Mouse (Mus musculus): ENCODE data around the gene Bhmt2.
A peak's percentile ranks its signal among the peaks of the same experiment; 100 is the strongest.

Gene Bhmt2

DNA sequence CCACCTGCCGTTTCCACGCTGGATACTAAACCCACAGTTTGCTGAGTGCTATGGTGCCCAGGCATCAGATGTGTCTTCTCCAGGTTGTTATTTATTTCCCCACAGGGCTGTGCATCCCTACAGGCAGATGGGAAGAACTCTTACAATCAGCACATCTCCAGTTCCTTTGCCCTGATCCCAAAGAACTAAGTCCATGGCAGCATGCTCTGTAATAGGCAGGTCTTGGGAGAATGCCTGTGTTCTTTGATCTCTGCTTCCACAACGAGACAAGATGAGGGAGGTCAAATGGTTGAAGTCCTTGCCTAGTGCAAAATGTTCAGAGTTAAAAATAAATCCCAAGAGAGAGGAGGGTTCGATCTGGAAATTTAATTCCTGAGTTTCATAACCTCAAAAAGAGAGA, 34.5 kb downstream of the Bhmt2 start:
- DNase-seq (ENCODE audit: low spot score): no peak

DNA sequence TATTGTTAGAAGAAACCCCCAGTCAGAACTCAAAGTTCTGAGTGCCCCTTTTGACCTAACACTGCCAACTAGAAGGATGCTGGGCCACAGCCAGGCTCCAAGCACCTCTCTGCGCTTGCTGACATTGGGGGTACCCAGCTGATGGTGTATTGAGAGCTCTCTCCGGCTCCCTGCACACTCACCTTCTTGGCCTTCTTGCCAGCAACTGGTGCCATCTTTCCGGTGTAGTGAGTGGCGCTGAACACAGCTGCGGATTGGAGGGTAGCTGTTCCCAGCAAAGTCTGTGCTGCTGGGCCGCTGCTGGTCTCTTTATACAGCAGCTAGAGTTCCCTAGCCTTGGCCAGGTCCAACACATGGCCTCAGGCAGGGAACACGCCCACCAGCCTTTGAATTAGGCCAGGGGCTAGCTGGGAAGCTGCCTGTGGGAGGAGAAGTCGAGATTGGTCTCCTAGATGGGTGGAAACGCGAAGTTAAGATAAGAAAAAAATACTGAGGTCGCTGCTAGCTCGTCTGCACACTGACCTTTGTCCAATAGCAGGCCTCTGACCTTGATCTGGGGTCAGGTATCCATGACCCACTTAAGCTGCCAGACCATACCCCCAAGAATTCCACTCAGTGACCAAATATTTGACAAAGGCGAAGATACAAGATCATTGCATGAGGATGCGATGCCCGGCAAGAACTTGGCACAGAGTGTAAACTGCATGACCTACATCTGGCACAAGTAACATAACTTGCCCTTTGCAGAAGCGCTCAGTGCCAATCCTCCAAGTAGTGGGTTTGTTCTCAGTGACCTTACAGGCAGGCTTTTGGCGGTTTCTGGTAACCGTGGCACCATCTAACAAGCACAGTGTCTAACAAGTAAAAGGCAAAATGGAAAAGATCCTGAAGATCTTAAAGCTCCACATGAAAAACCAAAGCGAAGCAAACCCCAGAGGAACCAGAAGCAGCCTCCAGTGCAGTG, 36.5 kb downstream of the Bhmt2 start, which contains the start of gene Bhmt:
Gene Bhmt, minus strand, starts transcription at position 680 of the 964 bp plus-strand sequence.
- DNase-seq (ENCODE audit: low spot score): no peak

DNA sequence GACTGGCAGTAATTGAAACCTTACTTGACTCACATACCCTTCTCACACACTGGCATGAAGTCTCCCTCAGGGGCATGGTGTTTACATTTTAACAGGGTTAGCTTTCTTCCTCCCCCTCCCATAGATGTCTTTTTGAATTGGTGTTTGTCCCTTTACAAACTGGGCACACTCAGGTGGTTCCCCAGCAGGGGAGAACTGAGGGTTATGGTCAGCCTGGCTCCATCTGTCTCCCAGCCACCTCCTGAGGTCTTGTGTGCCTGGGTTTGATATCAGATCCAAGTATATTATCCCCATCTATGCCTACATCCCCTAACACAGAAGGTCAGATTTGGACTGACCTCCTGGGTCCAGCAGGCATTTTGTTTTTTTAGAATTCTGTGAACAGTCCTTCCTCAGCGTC, 37.5 kb downstream of the Bhmt2 start:
- DNase-seq (ENCODE audit: low spot score): no peak

DNA sequence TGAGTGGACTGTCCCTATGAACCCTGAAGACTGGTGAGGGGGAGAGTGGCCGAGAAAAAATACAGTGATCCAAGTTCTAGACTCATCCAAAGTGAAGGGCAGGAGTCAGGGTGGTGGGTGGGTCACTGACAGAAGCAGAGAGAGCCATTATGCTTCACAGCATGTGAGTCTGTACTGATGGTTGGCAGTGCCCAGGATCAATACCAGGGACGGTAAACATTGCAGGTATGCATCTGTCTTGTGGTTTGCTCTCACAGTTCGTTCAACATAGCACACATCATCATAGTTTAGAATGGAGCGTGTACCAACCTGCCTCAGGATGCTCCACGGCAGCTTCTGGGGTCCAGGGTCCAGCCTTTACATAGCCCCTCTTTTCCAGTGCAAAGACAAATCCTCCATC, 41.2 kb downstream of the Bhmt2 start:
- no peak for DNase-seq (ENCODE audit: low spot score)

DNA sequence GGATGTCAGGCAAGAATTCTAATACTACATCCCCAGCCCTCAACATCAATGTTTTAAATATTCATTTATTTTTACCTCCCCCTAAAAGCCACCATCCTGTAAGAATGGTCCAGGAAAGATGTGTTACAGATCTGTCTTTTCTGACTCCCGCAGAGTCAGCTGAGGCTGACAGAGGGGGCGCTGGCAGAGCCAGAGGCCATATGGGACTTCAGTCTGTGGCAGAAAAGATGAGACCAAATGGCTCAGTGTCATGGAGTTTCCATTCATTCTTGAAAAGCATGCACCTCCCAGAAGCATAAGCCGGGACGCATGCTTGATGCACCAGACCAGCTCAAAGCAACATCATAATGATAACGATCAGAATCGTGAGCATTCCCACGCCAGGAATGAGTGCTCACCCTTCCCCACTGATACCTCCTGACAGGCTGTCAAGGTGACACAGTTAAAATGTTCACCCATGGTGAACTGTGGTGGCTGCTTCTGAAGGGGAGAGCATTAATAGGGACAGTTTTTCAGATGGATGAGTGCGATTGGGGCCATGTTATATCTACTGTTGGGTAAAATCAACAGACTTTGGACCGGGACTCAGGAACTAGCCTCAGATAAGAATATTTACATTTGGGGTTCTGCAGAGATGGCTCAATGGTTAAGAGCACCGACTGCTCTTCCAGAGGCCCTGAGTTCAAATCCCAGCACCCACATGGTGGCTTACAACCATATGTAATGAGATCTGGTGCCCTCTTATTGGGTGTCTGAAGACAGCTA, 43.0 kb downstream of the Bhmt2 start:
- no peak for DNase-seq (ENCODE audit: low spot score)

DNA sequence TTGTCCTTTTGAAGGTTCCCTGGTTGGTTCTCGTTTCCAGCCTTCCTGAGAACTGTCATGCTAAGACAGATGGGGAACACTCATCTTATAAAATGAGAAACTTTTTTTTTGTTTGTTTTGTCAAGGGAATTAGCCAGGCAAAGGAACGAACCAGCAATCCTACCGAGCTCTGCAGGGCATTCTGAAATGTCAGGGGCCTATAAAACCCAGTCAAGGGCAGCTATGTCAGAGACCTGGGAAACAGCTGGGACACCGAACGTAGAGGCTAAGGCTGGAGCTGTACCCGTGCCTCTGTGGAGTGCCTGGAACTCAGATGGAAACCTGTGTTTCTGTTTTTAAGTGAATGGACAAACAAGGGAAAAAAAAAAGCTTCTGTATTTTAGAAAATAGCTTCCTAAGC, 45.2 kb downstream of the Bhmt2 start:
- DNase-seq (ENCODE audit: low spot score): no peak

DNA sequence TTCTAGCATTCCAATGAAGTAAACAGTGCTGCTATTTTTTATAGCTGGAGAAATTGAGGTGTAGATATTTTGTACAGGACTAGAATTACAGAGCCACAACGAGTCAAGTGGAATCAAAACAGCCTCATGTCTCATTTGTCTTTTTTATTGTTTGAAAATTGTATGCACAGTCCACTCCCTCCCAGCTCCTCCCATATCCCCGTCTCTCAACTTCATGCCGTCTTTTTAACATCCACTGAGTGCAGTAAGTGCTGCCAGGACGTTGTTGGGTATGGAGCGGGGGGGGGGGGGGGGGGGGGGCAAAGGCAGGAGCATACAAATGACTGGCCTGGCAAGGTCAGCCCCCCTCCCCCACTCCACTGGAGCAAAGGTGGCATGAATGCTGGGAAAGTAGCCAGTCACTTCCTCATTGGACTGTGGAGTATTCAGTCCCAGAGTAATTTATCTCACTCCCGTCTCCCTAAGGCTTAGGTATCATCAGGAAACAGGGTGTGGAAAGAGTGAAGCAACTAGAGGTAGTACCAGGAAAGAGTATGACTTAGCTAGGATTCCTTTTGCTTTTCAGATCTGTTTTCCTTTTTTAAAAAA, 59.6 kb downstream of the Bhmt2 start:
- no peak for DNase-seq (ENCODE audit: low spot score)

DNA sequence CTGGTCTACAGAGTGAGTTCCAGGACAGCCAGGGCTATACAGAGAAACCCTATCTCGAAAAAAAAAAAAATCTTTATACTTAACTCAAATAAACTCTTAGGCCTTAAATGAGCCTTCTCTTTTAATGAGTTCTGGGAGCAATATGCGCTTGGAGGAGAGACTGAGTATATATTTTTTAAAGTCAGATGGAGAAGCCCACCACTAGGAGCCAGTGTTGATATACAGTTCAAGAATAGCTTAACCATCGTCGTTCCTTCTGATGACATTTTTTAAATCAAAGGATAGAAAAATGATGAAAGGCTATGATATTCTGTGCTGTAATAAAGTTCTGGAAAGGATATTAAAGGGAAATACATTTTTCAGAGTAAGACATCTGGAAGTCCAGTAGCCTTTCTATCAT, 60.3 kb downstream of the Bhmt2 start:
- DNase-seq (ENCODE audit: low spot score): no peak

DNA sequence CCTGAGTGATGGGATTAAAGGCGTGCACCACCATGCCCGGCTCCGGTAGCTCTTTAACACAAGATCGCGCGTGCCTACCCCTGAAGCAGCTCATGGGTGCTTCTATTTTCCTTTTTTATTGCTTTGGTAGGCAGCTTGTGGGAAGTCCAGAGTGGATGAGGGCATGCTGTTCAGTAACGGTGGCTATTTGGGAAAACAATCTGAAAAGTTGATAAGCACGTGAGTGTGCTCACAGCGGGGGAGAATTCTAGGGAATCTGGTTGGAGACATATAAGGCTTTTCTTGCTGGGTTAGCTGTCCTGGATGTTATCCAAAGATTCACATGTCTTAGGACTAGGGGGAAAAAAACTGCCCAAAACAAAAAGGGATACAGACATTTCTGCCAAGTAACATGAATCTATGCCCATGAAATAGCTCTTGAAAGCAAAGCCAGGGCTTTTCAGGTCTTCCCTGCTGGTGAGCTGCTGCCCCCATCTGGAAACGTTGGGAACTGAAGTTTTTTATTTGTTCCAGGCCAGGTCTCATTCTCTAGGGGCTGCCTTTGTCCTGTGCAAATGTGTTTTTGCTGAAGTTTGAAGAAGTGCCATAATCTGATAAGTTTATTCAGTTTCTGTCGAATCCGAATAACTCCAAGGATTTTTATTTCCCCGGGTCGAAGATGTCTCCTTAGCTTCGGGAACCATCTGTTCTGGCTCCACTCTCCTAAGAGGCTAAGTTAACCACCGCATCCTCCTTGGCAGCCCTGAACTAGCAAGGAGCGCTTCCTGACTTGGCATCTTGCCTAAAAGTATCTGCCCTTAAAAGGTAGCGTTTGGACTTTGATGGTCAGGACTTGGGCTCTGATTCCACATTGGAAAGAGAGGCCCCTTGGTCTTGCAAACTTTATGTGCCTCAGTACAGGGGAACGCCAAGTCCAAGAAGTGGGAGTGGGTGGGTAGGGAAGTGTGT, 61.2 kb downstream of the Bhmt2 start:
- peak; percentile 75 for DNase-seq (ENCODE audit: low spot score)

DNA sequence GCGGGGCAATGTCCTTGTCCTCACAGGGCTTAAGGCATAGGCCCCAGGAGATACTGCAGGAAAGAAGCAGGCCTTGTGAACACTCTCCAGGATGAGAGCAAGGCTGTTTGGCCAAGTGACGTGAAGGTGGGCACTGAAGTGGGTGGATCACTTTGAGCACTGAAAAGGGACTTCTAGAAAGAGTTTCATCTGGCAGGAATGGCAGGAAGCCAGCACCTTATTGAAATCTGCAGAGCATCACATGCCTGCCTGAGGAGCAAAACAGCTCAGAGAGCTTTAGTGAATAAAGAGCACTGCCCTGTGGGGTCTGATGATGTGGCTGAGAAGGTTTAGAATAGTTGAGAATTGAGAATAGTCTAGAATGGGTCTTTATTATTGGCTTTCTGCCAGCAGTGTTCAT, 65.6 kb downstream of the Bhmt2 start:
- DNase-seq (ENCODE audit: low spot score): no peak

DNA sequence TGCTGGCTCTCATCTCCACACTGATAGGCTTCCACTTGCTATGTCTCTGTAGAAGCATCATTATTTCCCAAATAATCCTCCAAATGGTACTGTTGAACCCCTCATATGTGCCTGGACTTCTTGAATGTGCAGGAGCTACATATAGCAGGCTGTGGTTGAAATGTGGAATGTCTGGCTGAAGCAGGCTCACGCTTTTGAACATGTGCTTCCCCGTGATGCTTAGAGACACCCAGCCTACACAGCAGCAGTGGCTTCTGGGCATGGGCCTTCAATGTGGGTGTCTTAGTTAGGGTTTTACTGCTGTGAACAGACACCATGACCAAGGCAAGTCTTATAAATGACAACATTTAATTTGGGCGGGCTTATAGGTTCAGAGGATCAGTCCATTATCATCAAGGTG, 66.4 kb downstream of the Bhmt2 start:
- no peak for DNase-seq (ENCODE audit: low spot score)

DNA sequence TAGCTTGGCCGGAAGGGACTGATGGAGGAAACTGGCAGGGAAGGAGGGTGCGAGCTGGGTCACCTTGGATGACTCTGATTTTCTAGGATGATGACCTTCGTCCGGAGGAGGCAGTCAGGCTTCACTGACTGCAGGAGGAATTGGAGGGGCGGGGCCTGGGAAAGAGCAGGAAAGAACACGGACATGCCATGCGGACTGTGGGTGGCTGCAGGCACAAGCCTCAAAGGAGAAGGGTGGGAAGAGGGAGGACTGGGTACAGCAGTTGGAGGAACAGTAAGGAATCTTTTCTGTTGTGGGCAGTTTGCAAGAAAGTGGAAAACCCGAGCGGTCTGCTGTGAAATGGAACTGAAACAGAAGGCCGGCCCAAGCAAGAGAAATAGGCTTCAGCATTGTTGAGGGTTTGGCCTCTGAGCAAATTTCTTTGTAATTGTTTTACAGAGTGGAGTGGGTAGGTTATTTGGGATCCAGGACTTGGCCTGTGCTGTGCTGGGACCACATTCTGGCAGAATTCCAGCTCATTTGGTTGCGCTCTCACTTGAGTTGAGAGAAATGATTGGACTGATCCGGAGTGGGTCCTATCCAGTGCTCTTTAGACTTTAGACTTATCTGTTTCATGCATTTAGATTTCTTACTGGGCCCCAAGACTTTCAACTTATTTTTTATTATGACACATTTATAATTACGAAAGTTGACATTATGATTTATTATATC, 67.1 kb downstream of the Bhmt2 start:
- DNase-seq (ENCODE audit: low spot score): no peak

All from urinary bladder, postnatal 25 days (tissue).